Mouse (Mus musculus): ENCODE measurements around the gene Fbxo44.

GRCm38 (mm10) chr4:148147714-148148113 lies 12.6 kb downstream of the Fbxo44 start:
- TF ChIP-seq USF1 (IDR thresholded peaks at IDR 0.05; ENCODE audit: low read depth) (no peak), POLR2A (IDR thresholded peaks at IDR 0.05; ENCODE audit: insufficient read length, low read depth) (no peak), CEBPB (IDR thresholded peaks at IDR 0.05; ENCODE audit: insufficient read depth, poor library complexity, severe bottlenecking) (no peak), TCF12 (IDR thresholded peaks at IDR 0.05; ENCODE audit: insufficient read depth, poor library complexity, severe bottlenecking) (no peak), SRF (IDR thresholded peaks at IDR 0.05; ENCODE audit: control insufficient read depth, insufficient read length, low read depth) (no peak), MYOG (IDR thresholded peaks at IDR 0.05; ENCODE audit: control insufficient read depth in 1 of 3, insufficient read depth in 1 of 3, insufficient read length in 2 of 3, low read depth in 2 of 3) (no peak), MAX (IDR thresholded peaks at IDR 0.05; ENCODE audit: low read depth) (no peak), POLR2AphosphoS2 (IDR thresholded peaks at IDR 0.05; ENCODE audit: insufficient read length, low read depth) (no peak)

Measured in myocyte (in vitro differentiated cells).